Mouse (Mus musculus): Measurements from ENCODE around the gene Gsg1l. TPM values are rescaled to one million over a fixed set of nuclear protein-coding genes. Genes with fewer than 3 reads are reported as not detected.

Gsg1l gene
- polyA plus RNA-seq, 1 experiment, result 0.02 TPM

DNA sequence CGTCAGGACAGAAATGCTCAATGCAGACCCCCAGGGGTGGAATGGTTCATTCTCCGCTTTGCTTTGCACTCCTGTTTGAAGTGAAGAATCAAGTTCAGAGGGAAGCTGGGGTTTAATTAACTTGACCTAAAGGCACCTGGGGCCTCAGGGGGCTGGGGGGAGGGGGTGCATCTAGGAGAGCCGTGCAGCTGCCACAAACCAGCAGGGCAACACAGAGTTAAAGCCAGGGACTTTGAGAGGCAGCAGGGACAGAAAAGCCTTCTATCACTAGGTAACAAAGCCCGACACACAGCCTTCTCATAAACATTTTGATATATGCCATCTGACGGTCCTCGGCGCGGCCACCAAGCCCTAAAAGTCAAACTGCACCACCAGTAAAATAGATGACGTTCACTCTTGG is 62.9 kb downstream of the Gsg1l start:
- no peak for TF ChIP-seq GATA1 (IDR thresholded peaks at IDR 0.05; ENCODE audit: low read length)

- TF ChIP-seq GATA1 (IDR thresholded peaks at IDR 0.05; ENCODE audit: low read length), result no peak
Observed at GRCm38 (mm10) chr7:126017455-126017854, 64.8 kb downstream of the Gsg1l start.

DNA sequence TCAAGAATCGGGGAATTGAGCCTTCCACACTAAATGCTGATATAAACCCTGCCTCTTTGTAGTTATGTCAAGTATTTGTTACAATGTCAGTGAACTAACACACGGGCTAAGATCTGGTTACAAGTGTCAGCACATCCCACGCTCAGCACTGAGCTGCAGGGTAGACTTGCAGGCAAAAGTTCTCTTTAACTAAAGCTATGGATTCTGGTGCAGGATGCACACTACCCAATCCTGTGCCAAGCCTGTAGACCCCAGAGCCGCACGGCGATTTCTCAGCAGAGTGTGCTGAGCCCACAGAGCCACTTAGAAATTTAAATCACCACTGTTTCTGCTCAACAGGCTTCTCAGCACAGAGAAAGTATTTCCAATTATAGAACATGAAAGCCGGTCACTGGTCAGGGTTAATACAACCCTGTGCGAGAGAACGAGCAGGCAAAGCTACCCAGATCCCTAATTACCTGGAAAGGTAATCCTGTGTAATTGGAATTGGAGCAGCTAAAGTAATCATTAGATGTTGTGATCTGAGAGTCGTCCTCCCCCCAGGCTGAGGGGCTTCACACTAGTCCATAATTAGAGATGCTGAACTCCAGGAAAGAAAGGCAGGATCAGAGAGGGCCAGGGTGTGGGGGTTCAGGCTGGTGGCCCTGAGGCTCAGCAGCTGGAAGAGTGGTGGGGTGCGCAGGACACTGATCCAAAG is 69.7 kb downstream of the Gsg1l start:
- TF ChIP-seq GATA1 (IDR thresholded peaks at IDR 0.05; ENCODE audit: low read length), result no peak

GRCm38 (mm10) chr7:126008789-126009148 is 73.4 kb downstream of the Gsg1l start:
- no peak for TF ChIP-seq GATA1 (IDR thresholded peaks at IDR 0.05; ENCODE audit: low read length)

DNA sequence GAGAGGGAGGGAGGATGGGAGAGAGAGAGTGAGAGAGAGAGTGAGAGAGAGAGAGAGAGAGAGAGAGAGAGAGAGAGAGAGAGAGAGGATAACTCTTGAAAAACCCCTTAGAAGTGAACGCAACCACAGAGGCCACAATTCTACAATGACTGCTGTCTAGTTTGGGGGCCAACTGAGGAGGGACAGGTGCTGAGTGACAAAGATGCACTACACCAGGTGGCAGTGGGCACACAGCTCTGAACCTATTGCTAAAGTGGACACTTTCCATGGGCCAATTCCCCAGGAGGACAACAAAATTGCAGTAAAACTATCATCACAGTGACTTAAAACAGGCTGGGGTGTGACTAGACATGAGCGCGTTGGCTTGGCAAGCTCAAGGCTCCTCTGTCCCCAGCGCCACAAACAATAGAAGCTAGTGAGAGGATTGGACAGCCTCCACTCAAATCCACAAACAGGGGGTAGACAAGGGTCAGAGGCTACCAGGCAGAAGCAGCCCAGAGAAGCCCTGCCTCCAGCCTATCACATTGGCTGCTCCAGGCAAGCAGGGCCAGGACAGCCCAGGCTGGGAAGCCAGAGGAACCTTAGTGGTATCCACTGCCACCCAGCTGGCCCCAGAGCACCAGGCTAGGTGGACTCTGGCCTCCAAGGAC is 73.9 kb downstream of the Gsg1l start:
- TF ChIP-seq GATA1 (IDR thresholded peaks at IDR 0.05; ENCODE audit: low read length), result no peak

DNA sequence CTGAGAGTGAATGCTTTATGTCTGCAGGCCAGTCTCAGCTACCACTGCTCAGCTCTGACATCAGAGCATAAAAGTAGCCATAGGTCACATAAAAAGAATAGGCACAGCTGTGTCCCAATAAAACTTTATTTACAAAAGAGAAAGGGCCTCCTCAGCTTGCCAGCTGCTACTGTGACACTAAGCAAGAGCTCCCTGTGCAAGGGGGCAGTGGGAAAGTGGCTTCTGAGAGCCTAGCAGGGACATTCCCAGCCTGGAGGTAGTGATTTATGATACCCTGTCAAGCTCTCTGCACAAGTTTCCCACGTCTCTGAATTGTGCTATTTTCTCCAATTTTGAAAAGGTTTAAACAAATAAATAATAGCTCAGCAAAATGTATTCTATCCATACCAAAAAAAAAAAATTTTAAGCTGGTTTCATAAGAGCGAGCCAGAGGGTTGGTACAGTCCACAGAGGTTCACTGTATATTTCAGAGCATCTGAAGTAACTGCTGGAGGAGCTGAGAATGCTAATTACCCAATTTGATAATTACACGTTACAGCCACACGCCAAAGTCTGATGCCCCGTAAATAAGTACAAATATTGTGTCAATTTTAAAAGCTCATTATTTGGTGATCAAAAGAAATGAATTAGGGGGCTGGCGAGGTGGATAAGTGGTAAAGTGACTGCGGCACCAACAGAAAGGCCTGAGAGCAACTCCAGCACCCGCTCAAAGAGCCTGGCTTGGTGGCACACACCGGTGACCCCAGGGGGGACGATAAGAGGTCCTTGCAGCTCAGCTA is 74.9 kb downstream of the Gsg1l start:
- TF ChIP-seq GATA1 (IDR thresholded peaks at IDR 0.05; ENCODE audit: low read length), result no peak

- no peak for TF ChIP-seq GATA1 (IDR thresholded peaks at IDR 0.05; ENCODE audit: low read length)
Observed at GRCm38 (mm10) chr7:126005274-126005673, 76.9 kb downstream of the Gsg1l start.

DNA sequence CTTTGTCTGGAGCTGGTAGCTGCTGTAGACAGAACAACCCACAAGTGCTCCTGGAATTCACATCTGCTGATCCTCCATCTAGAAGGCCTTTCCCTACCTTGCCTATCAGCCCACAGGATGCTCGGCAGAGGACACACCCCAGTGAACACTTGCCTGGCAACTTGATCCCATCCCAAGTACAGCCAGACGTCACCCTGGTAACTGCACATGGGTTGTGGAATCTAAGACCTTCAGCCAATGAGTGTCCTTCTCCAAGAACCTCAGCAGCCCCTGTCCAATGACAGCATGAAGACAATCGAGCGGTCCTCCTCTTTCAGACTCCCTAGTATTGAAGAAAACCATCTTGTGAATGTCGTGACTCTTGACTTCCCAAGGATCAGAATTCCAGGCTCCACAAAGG is 80.5 kb downstream of the Gsg1l start:
- TF ChIP-seq GATA1 (IDR thresholded peaks at IDR 0.05; ENCODE audit: low read length), result no peak

- no peak for TF ChIP-seq GATA1 (IDR thresholded peaks at IDR 0.05; ENCODE audit: low read length)
Observed at GRCm38 (mm10) chr7:125999921-126000320, 82.3 kb downstream of the Gsg1l start.

- no peak for TF ChIP-seq GATA1 (IDR thresholded peaks at IDR 0.05; ENCODE audit: low read length)
Observed at GRCm38 (mm10) chr7:125996151-125996550, 86.1 kb downstream of the Gsg1l start.

- TF ChIP-seq GATA1 (IDR thresholded peaks at IDR 0.05; ENCODE audit: low read length), result no peak
Observed at GRCm38 (mm10) chr7:125992356-125992891, 89.8 kb downstream of the Gsg1l start.

GRCm38 (mm10) chr7:125991846-125992245 is 90.4 kb downstream of the Gsg1l start:
- no peak for TF ChIP-seq GATA1 (IDR thresholded peaks at IDR 0.05; ENCODE audit: low read length)

DNA sequence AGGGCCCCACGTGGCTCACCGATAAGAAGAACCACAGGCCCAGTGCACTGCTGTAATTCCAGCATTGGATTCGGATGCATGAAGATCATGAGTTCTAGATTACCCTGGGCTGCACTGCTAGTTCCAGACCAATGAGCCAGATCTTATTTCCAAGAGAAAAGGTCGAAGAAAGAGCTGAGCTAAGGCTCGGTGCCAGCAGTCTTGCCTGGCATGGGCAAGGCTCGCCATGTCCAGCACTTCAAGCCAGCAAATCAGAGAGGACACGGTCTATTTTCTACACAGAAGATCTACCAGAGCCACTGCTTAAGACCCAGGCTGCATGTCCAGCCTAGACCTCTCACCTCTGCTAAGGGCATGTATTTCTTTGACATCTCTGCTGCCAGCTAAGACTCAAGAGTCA is 92.2 kb downstream of the Gsg1l start:
- no peak for TF ChIP-seq GATA1 (IDR thresholded peaks at IDR 0.05; ENCODE audit: low read length)

- TF ChIP-seq GATA1 (IDR thresholded peaks at IDR 0.05; ENCODE audit: low read length), result no peak
Observed at GRCm38 (mm10) chr7:125989489-125989888, 92.7 kb downstream of the Gsg1l start.

DNA sequence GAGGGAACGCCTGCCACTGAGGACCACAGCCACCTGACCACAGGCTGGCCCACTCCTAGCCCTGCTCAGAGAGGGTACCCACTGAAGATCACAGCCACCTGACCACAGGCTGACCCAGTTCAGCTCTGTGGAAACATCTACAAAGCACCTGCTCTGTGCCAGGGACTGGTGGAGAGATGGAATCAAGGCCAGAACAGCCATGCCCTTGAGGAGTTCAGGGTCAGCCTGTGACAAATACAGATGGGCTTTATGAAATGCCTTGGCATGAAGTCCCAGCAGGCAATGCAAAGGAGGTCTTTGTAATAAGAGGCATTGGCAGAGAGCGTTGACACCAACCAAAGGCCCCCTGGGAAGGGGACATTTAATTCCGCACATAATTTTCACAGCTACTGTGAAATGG is 93.9 kb downstream of the Gsg1l start:
- TF ChIP-seq GATA1 (IDR thresholded peaks at IDR 0.05; ENCODE audit: low read length), result no peak

DNA sequence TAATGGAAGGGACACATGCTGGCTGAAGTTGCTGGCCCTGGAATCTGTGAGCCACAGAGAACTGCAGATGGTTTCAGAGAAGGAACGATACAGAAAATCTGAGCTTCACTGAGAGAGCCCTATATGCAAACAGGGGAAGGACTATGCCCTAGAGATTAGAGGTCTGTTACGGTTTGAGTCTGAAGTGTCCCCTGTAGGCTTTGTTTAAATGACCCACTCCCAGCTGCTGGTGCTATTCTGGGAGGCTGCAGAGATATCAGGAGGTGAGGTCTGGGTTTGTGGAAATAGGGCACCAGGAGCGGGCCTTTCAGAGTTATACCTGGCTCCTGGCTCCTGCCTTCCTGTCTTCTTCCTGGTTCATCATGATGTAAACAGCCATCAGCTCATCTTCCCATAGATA is 95.1 kb downstream of the Gsg1l start:
- TF ChIP-seq GATA1 (IDR thresholded peaks at IDR 0.05; ENCODE audit: low read length), result no peak

Measured in G1E-ER4 (cell line).